Mouse (Mus musculus): ENCODE data around the gene Casp8ap2. TPM values are rescaled to one million over a fixed set of nuclear protein-coding genes. Genes with fewer than 3 reads are reported as not detected.

The Casp8ap2 gene
- total and polyA plus RNA-seq, 2 experiments from 2014 or later = 25.1 to 30.4 TPM

GRCm38 (mm10) chr4:32588237-32588636 lies 27.0 kb upstream of the Casp8ap2 start:
- Histone ChIP-seq H3K27me3 (ENCODE audit: insufficient read depth, low read length) (no peaks in the 10 kb centered on the region), H3K4me3 (ENCODE audit: low read depth, low read length) (no peak overlapping the region), H3K4me2 (ENCODE audit: low read depth) (no peak overlapping the region), H3K27ac (ENCODE audit: low read depth, low read length) (no peak overlapping the region), H3K9me3 (ENCODE audit: low read length) (no peaks in the 10 kb centered on the region), H3K9ac (no peak overlapping the region), H3K4me1 (ENCODE audit: insufficient read depth) (no peaks in the 10 kb centered on the region), H3K36me3 (ENCODE audit: insufficient read depth) (no peaks in the 10 kb centered on the region)
- ATAC-seq (0 out of 2 replicates have a peak, but pooled peaks have one; percentile 24), DNase-seq (no peak)
- 89% methylated on average over 6 of the region's 6 CpGs for WGBS
- TF ChIP-seq CTCF (IDR thresholded peaks at IDR 0.05; ENCODE audit: low read depth) = no peak

- no peak for TF ChIP-seq CTCF (IDR thresholded peaks at IDR 0.05; ENCODE audit: low read depth)
- Histone ChIP-seq H3K4me3 (ENCODE audit: low read depth, low read length) (no peak overlapping the region), H3K9me3 (ENCODE audit: low read length) (no peaks in the 10 kb centered on the region), H3K27ac (ENCODE audit: low read depth, low read length) (no peak overlapping the region), H3K27me3 (ENCODE audit: insufficient read depth, low read length) (0 out of 2 replicates have a peak, but pooled peaks cover 3% of the 10 kb centered on the region), H3K36me3 (ENCODE audit: insufficient read depth) (no peaks in the 10 kb centered on the region), H3K9ac (no peak overlapping the region), H3K4me2 (ENCODE audit: low read depth) (no peak overlapping the region), H3K4me1 (ENCODE audit: insufficient read depth) (no peaks in the 10 kb centered on the region)
- WGBS = 24% methylated on average over 12 of the region's 12 CpGs
- DNase-seq = no peak
- ATAC-seq = no peak
Measured at GRCm38 (mm10) chr4:32601135-32601534, 14.1 kb upstream of the Casp8ap2 start.

- WGBS = 74% methylated on average over 3 of the region's 3 CpGs
- ATAC-seq (no peak), DNase-seq (no peak)
- H3K9ac ChIP-seq = no peak within 1 kb of the TSS
- no peaks in the 10 kb centered on the region for H3K36me3 ChIP-seq (ENCODE audit: insufficient read depth)
- H3K4me3 ChIP-seq (ENCODE audit: low read depth, low read length) = no peak within 1 kb of the TSS
- H3K27me3 ChIP-seq (ENCODE audit: insufficient read depth, low read length) = no peaks in the 10 kb centered on the region
- TF ChIP-seq CTCF (IDR thresholded peaks at IDR 0.05; ENCODE audit: low read depth) = no peak
- no peak within 1 kb of the TSS for H3K4me2 ChIP-seq (ENCODE audit: low read depth)
- no peaks in the 10 kb centered on the region for H3K9me3 ChIP-seq (ENCODE audit: low read length)
- no peaks in the 10 kb centered on the region for H3K4me1 ChIP-seq (ENCODE audit: insufficient read depth)
- H3K27ac ChIP-seq (ENCODE audit: low read depth, low read length) = no peak within 1 kb of the TSS
Measured at GRCm38 (mm10) chr4:32602660-32603059, 12.6 kb upstream of the Casp8ap2 start, which contains the start of gene Gja10. TSS of gene Gja10 (minus strand) at chr4:32602760.

GRCm38 (mm10) chr4:32621637-32622036 lies 6.4 kb downstream of the Casp8ap2 start:
- Histone ChIP-seq H3K36me3 (ENCODE audit: insufficient read depth) (no peaks in the 10 kb centered on the region), H3K9me3 (ENCODE audit: low read length) (no peaks in the 10 kb centered on the region), H3K4me3 (ENCODE audit: low read depth, low read length) (no peak overlapping the region), H3K27me3 (ENCODE audit: insufficient read depth, low read length) (no peaks in the 10 kb centered on the region), H3K4me2 (ENCODE audit: low read depth) (no peak overlapping the region), H3K27ac (ENCODE audit: low read depth, low read length) (no peak overlapping the region), H3K4me1 (ENCODE audit: insufficient read depth) (no peaks in the 10 kb centered on the region), H3K9ac (no peak overlapping the region)
- TF ChIP-seq CTCF (IDR thresholded peaks at IDR 0.05; ENCODE audit: low read depth) = no peak
- ATAC-seq (no peak), DNase-seq (no peak)

- no peak overlapping the region for H3K4me2 ChIP-seq (ENCODE audit: low read depth)
- ATAC-seq = no peak
- no peaks in the 10 kb centered on the region for H3K4me1 ChIP-seq (ENCODE audit: insufficient read depth)
- H3K9me3 ChIP-seq (ENCODE audit: low read length) = no peaks in the 10 kb centered on the region
- H3K4me3 ChIP-seq (ENCODE audit: low read depth, low read length) = no peak overlapping the region
- peaks cover 18% of the 10 kb centered on the region; the same call in 1 of the 2 replicates for H3K36me3 ChIP-seq (ENCODE audit: insufficient read depth)
- TF ChIP-seq CTCF (IDR thresholded peaks at IDR 0.05; ENCODE audit: low read depth) = no peak
- DNase-seq = no peak
- no peaks in the 10 kb centered on the region for H3K27me3 ChIP-seq (ENCODE audit: insufficient read depth, low read length)
- 87% methylated on average over 5 of the region's 5 CpGs for whole genome bisulfite sequencing
- H3K27ac ChIP-seq (ENCODE audit: low read depth, low read length) = no peak overlapping the region
- no peak overlapping the region for H3K9ac ChIP-seq
Measured at GRCm38 (mm10) chr4:32651669-32652068, 36.4 kb downstream of the Casp8ap2 start.

GRCm38 (mm10) chr4:32656146-32656904 lies 41.1 kb downstream of the Casp8ap2 start:
- H3K27me3 ChIP-seq (ENCODE audit: insufficient read depth, low read length) = no peaks in the 10 kb centered on the region
- H3K9ac ChIP-seq = peak overlapping the region; percentile 44; the same call in 1 of the 2 replicates
- H3K27ac ChIP-seq (ENCODE audit: low read depth, low read length) = peak overlapping the region; percentile 75
- H3K4me3 ChIP-seq (ENCODE audit: low read depth, low read length) = peak overlapping the region; percentile 91
- H3K9me3 ChIP-seq (ENCODE audit: low read length) = no peaks in the 10 kb centered on the region
- WGBS = 55% methylated on average over 11 of the region's 11 CpGs
- DNase-seq (no peak), ATAC-seq (no peak; the same call in 1 of the 2 replicates)
- peak; percentile 26; the same call in 1 of the 2 replicates for TF ChIP-seq CTCF (IDR thresholded peaks at IDR 0.05; ENCODE audit: low read depth)
- H3K36me3 ChIP-seq (ENCODE audit: insufficient read depth) = no peaks in the 10 kb centered on the region
- H3K4me2 ChIP-seq (ENCODE audit: low read depth) = peak overlapping the region; percentile 47
- H3K4me1 ChIP-seq (ENCODE audit: insufficient read depth) = peaks cover 6% of the 10 kb centered on the region; the same call in 1 of the 2 replicates

GRCm38 (mm10) chr4:32656918-32657662 lies 41.8 kb downstream of the Casp8ap2 start, which contains the start of gene Mdn1:
TSS of gene Mdn1 (plus strand) at chr4:32657119.
- peak; percentile 98 for ATAC-seq
- 2% methylated on average over 68 of the region's 68 CpGs for WGBS
- Histone ChIP-seq H3K4me2 (ENCODE audit: low read depth) (peak within 1 kb of the TSS; percentile 47), H3K27ac (ENCODE audit: low read depth, low read length) (peak within 1 kb of the TSS; percentile 75), H3K9ac (peak within 1 kb of the TSS; percentile 57), H3K9me3 (ENCODE audit: low read length) (no peaks in the 10 kb centered on the region), H3K4me1 (ENCODE audit: insufficient read depth) (peaks cover 6% of the 10 kb centered on the region; the same call in 1 of the 2 replicates), H3K27me3 (ENCODE audit: insufficient read depth, low read length) (no peaks in the 10 kb centered on the region), H3K4me3 (ENCODE audit: low read depth, low read length) (peak within 1 kb of the TSS; percentile 91), H3K36me3 (ENCODE audit: insufficient read depth) (no peaks in the 10 kb centered on the region)
- TF ChIP-seq CTCF (IDR thresholded peaks at IDR 0.05; ENCODE audit: low read depth) = no peak
- peak; percentile 99 for DNase-seq

Measured in forebrain, postnatal 0 days (tissue).